Mouse (Mus musculus) 3134 (cell line): Measurements from ENCODE around the gene Slc7a11.

Source experiments
- DNase-seq: peaks from one replicate; pipeline ENCODE4 v3.0.0-alpha.2; 2011; ENCODE audit warnings: low spot score; ENCODE audit not compliant: insufficient read length; ENCODE audit errors: extremely low read depth

Gene Slc7a11

GRCm38 (mm10) chr3:50406771-50407170, 36.6 kb downstream of the Slc7a11 start:
- no peak for DNase-seq

GRCm38 (mm10) chr3:50405915-50406314, 37.5 kb downstream of the Slc7a11 start:
- DNase-seq = no peak

GRCm38 (mm10) chr3:50388786-50389185, 54.6 kb downstream of the Slc7a11 start:
- DNase-seq = no peak

- no peak for DNase-seq
Measured at GRCm38 (mm10) chr3:50388288-50388687, 55.1 kb downstream of the Slc7a11 start.

DNA sequence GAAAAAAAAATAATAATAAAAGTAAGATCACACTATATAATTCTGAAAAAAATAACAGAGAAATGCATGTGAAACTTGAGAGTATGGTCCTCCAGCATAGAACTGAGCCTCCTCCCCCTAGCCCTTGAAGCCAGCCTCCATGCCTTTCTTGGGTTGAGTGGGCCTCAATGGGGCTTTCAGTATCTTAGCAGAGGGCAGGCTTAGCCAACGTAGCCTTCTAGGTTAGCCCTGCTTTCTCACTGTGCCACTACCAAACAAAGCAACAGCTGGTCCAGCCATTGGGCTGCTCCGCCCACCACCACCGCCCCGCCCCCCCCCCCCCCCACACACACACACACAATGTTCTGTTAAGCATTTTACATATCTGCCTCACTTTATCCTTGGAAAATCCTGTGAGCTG, 56.1 kb downstream of the Slc7a11 start:
- no peak for DNase-seq

GRCm38 (mm10) chr3:50386561-50387221, 56.7 kb downstream of the Slc7a11 start:
- DNase-seq = no peak

- no peak for DNase-seq
Measured at GRCm38 (mm10) chr3:50386066-50386465, 57.3 kb downstream of the Slc7a11 start.

DNA sequence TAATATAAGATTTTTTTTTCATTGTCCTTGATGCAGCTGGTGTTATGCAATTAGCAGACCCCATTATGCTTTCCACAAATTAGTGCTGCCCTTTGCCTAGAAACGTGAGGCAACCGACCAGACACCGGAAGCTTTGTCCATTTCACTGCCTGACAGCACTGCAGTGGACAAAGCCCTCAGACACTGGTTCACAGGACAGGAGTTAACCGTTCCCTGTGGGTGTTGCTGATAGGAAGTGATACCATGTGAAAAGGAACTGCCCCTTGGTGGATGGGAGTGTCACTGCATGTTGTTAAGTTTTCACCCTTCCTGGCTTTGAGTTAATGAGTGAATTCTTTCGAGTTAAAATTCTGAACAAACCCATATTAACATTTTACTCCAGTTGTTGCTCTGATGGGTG, 60.7 kb downstream of the Slc7a11 start:
- DNase-seq = no peak

DNA sequence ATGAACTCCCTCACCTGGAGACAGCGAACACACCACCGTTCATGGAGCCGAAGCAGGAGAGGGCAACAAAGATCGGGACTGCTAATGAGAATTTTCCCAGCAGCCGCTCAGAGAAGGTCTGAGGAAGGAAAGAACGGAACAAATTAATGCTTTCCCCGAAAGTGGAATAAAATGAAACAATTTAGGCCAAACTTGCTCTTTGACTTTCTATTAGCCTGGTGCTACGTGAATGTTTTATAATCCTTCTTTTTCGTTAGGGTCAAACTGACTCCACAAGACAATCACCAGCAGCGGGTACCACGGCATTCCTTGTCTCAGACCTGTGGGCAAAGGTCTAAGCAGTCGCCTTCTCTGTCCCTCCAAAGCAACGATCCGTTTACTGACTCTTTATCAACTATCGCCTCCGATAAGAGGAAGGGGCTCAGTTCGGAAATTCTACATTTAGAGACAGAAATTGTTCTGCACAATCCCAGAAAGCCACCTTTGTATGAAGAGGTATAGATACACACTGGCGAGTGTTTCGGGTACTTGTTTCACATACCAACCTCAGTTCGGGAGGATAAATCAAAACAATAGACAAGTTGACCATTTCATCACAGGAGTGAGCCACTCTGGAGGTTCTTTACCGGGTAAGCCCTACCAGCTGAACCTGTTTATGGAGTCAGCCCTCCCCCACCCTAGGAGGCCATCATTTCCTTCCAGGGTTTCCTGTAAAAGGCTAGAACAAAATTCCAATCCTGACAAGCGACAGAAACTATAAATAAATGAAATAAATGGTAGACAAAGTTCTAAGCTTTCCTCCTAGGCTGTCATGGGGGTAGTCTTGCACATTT, 61.3 kb downstream of the Slc7a11 start:
- no peak for DNase-seq

DNA sequence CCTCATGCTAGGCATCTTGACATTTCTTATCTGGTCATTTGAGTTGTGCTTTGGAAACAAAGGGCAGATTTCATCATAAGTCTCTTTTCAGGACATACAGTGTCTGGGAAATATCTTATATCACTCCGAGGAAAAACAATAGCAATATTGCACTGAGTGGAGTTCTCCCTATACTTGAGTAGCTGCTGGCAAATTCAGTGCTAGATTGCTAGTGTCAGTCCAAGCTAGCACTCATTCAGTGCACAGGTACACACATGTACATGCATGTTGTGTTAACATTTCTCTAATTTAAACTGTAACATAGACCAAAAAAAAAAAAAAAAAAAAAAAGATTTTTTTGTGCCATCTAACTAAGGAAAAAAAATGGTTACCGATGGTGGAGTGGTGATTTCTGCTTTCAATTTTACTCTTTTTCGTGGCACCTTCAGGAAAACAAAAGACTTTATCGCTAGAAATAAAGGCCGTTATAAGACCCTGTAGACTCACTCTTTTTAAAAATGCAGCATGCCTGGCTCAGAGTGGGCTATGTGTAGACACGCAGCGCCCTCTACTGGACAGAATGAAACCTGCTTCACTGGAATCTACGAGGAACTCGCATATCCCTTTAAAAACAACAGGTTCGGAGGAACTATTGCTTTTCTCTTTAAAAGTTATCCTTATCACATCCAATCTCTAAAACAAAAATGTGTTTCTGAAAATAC, 62.1 kb downstream of the Slc7a11 start:
- peak; percentile 2 for DNase-seq

GRCm38 (mm10) chr3:50379942-50380341, 63.5 kb downstream of the Slc7a11 start:
- no peak for DNase-seq

DNA sequence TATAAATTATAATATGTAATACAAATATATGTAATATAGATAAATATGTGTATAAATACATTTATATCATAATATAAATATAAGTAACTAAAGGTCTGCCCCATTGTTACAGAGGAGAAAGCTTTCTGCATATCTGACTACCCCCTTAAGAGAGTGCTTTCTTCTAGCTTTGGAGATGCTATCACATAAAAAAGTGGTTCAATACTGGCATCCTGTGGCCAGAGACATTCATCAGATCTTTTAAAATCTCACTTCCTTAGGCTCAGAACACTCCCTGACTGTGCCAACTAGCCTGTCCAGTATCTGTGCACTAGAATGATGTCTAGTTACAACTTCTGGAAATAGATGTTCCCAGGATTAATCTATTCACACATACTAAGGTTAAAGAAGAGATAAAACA, 67.9 kb downstream of the Slc7a11 start:
- no peak for DNase-seq

DNA sequence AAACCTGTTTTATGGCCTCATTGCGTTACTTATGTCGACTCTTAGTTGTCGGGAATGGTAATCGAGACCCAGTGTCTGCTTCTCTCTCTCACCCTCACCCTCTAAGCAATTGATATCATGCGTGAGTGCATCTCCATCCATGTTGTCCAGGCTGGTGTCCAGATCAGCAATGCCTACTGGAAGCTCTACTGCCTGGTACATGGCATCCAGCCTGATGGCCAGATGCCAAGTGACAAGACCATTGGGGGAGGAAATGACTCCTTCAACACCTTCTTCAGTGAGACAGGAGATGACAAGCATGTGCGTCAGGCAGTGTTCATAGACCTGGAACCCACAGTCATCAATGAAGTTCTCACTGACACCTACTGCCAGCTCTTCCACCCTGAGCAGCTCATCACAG, 73.6 kb downstream of the Slc7a11 start:
- DNase-seq = no peak

DNA sequence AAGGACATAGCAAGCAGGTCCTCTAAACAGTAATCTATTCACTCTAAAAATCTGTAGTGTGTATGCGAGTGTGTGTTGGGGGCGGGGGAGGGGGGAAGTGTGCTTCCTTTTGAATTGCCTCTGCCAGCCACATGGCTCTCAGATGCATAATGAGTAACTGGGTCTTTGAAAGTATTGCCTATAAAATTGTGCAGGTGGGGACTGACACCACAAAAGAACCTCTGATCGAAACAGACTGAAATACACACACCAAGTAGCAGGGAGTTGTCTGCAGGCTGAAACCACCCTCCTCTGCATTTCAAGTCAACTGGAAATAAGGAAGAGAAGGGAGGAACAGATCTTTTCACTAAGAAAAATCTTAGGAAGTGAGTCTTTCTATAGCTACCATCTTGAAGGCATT, 76.2 kb downstream of the Slc7a11 start:
- no peak for DNase-seq

DNA sequence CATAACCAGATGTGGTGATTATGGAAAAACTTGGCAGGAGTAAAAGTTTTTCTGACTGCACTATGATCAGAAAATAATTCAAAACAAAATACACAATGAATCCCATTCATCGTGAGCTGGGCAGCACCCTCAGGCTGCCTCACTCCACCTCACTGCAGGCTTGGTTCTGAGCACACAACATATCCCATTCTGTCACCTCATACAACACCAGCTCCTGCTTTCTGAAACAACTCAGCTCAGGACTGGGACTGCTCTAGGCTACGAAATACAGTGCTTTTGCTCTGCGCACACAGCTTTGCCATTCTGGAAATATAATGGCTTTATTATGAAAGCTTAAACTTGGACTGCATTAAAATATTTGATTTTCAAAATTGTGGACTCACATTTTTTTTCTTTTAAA, 79.8 kb downstream of the Slc7a11 start:
- no peak for DNase-seq

- no peak for DNase-seq
Measured at GRCm38 (mm10) chr3:50347081-50347480, 96.3 kb downstream of the Slc7a11 start.

DNA sequence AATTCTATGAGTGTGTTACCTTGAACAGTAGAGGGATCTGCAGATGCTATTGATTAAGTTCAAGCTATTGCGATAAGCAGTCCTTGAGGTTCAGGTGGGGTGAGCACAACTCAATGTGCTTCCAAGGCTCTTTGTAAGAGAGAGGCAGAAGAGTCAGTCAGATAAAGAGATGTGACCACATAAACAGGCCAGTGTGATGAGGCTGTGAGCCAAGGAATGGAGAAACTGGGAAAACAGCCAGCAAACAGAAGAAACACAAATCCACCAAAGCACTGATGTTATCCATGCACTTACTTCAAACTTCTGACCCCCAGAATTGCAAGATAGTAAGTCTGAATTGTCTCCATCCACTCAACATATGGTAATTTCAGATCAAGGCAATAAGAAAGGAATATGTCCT, 99.0 kb downstream of the Slc7a11 start:
- no peak for DNase-seq

- DNase-seq = no peak
Measured at GRCm38 (mm10) chr3:50324524-50324923, 118.9 kb downstream of the Slc7a11 start.

DNA sequence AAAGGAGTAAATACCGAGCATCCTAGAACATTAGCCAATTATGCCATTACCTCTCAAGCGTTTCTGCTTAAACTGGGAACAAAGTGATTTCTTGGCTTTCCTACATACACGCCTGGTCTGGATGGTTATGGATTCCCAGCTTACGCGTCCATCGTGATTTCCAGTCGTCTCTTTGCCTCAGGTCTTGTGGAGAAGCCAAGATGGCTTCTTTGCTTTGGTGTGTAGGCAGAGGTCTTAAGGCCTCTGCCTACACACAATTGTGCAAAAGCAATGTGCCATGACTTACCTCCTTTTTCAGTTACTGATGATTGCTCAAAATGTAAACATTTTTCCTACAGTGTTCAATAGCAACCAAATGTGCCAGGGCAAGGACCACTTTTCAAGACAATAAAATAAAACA, 119.5 kb downstream of the Slc7a11 start:
- DNase-seq = no peak

- no peak for DNase-seq
Measured at GRCm38 (mm10) chr3:50320862-50321261, 122.6 kb downstream of the Slc7a11 start.

GRCm38 (mm10) chr3:50318074-50318473, 125.3 kb downstream of the Slc7a11 start:
- no peak for DNase-seq

- DNase-seq = no peak
Measured at GRCm38 (mm10) chr3:50313816-50314215, 129.6 kb downstream of the Slc7a11 start.
